Mouse (Mus musculus) stomach, postnatal 0 days (tissue): ENCODE measurements around the gene Ube2h.

Source experiments
- CTCF ChIP-seq: IDR thresholded peaks from 2 replicates; pipeline ENCODE4 v1.5.1; 2016; ENCODE audit warnings: antibody characterized with exemption, low read depth, mild to moderate bottlenecking, moderate library complexity
- EP300 ChIP-seq: optimal IDR thresholded peaks from 2 replicates; pipeline ENCODE3; 2016; ENCODE audit warnings: antibody characterized with exemption

DNA sequence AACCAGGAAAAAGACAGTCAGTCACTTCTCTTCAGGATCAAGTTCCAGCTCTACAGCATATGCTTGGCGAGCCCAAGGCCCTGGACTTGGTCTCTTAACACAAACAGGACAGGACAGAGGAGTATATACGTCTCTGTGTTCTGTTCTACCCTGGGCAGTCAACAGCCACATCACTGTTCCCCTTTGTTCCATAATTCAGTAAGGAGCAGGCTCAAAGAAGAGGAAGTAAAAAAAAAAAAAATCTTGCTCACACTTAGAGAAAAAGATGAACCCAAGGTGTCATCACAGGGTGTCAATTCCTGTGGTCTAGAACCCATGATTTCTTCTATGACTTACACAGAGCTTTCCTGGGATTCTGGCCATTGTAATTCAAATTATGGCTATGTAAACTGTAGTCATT, 75.4 kb downstream of the Ube2h start:
- TF ChIP-seq CTCF (no peak), EP300 (no peak)
